Mouse (Mus musculus): ENCODE measurements at regions not wholly inside any gene's neighbourhood (a gene's known extent, or its start where the extent isn't known, plus 50 kb on each side); places are given as distances from the start of the nearest gene placed in this dataset.

- DNase-seq (ENCODE audit: low spot score in 2 of 2) = no peak
These were observed 345.2 kb upstream of the Tshz3 start for GRCm38 (mm10) chr7:36352761-36353160.

GRCm38 (mm10) chr7:36350616-36351015 is 347.3 kb upstream of the Tshz3 start:
- no peak for DNase-seq (ENCODE audit: low spot score in 2 of 2)

DNA sequence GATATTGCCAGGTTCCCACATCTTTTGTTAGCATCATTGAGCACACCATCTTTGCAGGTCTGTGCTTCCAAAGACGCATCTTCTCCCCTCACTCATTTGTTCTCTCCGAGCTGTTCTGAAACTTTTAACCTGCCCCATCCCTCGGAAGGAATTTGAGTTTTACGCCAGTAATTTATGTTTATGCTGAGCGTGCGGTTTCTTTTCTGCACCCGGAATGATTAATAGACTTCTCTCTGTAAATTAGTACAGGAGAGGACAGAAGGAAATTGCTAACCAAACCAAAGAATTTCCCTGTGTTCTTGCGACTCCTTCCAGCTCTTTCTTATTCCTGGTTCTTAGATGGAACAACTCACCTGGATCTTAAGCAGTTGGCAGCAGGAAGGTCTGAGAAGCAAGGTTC is 349.7 kb upstream of the Tshz3 start:
- DNase-seq (ENCODE audit: low spot score in 2 of 2) = no peak

DNA sequence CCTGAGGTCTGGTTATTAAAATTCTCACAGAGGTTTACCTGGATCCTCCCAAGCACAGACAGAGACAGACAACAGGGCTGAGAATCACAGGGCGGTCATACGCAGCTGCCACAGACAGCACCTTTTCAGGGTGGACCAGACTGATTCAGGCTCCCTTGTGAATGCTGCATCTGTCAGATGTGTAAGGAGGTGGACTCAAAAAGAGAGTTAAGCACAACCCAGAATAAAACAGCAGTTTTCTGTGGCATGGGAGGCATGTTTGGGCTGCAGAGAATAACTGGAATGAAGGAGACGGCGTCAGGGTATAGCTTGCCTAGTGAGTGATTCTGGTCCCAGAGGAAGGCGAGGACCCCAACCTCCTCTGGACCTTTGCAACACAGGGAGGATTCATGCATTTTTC is 363.1 kb upstream of the Tshz3 start:
- no peak for DNase-seq (ENCODE audit: low spot score in 2 of 2)

GRCm38 (mm10) chr7:36334091-36334490 is 363.8 kb upstream of the Tshz3 start:
- no peak for DNase-seq (ENCODE audit: low spot score in 2 of 2)

DNA sequence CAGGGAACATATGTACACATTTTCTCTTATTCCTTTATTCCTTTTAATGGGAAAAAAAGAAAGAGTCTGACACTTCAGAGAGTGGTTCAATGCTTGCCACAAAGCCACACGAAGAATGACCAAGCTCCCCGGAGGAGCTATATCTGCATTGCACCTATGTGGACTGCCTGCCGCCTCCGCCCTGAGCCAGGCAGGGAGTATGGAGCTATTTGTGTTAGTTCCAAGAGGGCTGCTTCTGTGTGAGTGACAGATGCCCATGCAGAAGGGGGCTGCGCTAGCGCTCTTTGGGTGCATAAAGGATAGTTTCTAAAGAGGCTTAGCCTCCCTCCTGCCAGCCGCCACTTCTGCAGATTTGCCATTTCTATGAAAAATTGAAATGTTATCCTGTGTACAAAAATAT is 365.3 kb upstream of the Tshz3 start:
- DNase-seq (ENCODE audit: low spot score in 2 of 2) = no peak

GRCm38 (mm10) chr7:36328141-36328540 is 369.8 kb upstream of the Tshz3 start:
- no peak for DNase-seq (ENCODE audit: low spot score in 2 of 2)

DNA sequence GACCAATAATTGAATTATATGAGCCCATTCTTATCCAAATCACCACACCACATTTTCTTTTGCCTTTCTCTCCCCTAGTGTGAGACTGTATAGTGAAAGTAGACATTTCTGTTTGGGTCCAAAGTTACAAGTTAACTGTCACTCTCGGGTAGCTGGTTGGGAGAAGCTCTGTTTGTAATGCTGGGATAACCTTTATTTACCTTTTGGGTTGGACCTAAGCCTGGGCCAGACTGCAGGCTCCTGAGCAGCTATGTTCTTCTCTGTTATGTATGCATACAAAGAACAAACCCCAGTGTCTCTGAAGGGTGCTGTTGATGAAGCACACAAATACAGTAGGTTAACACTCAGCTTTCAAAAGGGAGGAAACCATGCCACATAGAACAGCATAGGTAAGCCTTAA is 373.9 kb upstream of the Tshz3 start:
- no peak for DNase-seq (ENCODE audit: low spot score in 2 of 2)

DNA sequence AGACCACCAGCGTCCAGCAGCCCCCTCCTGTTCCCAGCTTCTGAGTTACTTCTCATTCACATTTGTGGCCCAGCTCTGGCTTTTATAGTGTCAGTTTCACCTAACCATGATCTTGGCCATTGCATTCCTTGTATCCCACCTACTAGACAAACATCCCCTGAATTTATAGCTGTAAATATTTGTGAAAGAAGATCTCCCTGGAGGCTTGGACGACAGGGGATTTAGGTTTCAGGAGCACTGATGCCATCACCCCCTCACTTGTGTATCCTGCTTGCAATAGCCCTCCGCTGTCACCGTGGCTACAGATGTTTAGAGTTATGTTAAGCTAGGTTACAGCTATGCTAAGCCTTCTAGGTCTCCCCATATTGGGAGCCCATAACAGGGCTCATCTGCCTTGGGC is 375.7 kb upstream of the Tshz3 start:
- DNase-seq (ENCODE audit: low spot score in 2 of 2) = no peak

DNA sequence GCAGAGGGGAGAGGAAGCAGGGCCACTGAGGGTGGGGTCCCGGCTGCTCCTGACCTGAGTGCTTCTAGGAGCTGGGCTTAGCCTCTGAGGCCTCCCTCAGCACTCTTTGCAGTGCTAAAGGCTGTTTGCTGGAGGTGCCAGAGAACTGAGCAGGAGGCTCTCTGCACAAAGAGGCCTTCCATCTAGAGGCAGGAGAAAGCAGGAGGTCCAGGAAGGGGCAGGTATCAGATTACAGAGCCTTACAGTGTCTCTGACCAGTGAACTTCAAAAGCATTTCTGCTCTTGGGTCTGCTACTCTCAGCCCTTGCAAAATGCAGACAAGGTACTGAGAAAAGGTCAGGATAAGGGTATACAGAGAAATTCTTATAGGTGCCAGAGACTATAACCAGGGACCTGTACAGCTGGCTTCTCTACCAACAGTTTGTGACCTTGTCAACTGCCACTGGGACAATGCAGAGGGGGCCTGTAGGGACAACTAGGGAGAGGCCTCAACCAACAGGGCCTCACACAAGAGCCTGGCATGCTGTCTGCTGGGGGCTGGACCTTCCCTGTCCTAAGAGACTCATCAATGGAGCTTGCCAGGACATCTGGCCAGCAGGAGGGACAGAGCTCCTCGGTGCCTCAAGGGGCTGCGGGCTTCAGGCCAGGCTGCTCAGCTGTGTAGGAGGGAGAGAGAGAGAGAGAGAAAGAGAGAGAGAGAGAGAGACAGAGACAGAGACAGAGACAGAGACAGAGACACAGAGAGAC is 380.3 kb upstream of the Tshz3 start:
- DNase-seq (ENCODE audit: low spot score in 2 of 2) = peak; percentile 70 to 77

DNA sequence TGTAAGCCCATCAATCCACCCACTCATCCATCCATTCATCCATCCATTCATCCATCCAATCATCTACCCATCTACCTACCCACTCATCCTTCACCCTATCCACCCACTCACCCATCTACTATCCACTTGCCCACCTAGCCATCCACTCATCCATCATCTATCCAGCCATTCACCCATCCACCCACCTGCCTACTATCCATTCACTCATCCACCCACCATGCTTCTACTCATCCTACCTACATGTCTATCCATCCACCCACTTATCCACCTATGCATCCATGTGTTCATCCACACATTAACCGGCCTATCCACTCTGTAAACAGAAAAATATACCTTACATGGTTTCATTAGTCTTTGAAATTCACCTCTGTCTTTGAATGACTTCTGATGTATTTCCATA is 384.2 kb upstream of the Tshz3 start:
- no peak for DNase-seq (ENCODE audit: low spot score in 2 of 2)

GRCm38 (mm10) chr7:36309761-36310605 is 387.9 kb upstream of the Tshz3 start:
- DNase-seq (ENCODE audit: low spot score in 2 of 2) = peak; percentile 48 to 57

GRCm38 (mm10) chr7:36308726-36309125 is 389.2 kb upstream of the Tshz3 start:
- no peak for DNase-seq (ENCODE audit: low spot score in 2 of 2)

- DNase-seq (ENCODE audit: low spot score in 2 of 2) = no peak
These were observed 389.8 kb upstream of the Tshz3 start for GRCm38 (mm10) chr7:36308106-36308620.

GRCm38 (mm10) chr7:36277275-36277674 is 420.6 kb upstream of the Tshz3 start:
- DNase-seq (ENCODE audit: low spot score in 2 of 2) = no peak

GRCm38 (mm10) chr7:36268966-36269365 is 429.0 kb upstream of the Tshz3 start:
- no peak for DNase-seq (ENCODE audit: low spot score in 2 of 2)

GRCm38 (mm10) chr7:36265163-36265823 is 432.6 kb upstream of the Tshz3 start:
- DNase-seq (ENCODE audit: low spot score in 2 of 2) = no peak

GRCm38 (mm10) chr7:36262124-36262710 is 435.7 kb upstream of the Tshz3 start:
- DNase-seq (ENCODE audit: low spot score in 2 of 2) = no peak

GRCm38 (mm10) chr7:36257102-36257501 is 440.8 kb upstream of the Tshz3 start:
- DNase-seq (ENCODE audit: low spot score in 2 of 2) = no peak

DNA sequence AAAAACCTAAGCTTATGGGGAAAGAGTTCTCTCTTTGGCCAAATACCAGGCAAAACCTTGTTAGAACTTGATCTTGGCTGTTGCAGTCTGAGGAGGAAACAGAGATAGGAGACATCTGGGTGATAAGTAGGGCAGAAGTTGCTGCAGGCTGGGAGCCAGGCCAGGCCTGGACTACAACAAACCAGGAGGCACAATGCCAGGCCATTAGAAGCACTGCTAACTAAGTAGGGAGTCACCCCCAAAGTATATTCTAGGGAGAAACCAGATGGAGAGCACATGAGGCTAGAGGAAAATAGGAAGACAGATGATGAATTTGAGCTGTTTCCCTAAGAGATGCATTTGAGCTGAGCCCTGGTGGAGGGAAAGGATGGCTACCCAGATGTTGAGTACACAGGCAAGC is 444.6 kb upstream of the Zfp507 start:
- peak in 1 of 2 experiments; percentile 14 for DNase-seq (ENCODE audit: low spot score in 2 of 2)

GRCm38 (mm10) chr7:36236673-36237072 is 433.9 kb upstream of the Zfp507 start:
- no peak for DNase-seq (ENCODE audit: low spot score in 2 of 2)

DNA sequence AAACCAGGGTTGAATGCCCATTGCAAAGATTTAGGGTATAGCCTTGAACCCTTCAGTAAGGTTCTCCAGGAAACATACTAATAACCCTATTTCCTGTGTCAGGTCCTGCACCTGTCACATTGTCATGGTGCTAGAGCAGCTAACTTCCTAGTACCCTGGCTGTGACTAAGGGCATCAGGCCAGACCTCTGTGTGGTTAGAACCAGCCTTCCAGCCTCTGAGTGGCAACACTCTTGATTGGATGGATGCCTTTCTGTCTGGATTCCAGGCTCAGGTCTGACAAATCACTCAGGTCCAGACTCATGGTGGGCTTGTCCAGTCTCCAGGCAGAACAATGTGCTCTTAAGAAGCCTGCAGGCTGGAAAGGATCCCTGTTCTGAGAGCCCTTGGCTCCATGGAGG is 426.2 kb upstream of the Zfp507 start:
- DNase-seq (ENCODE audit: low spot score in 2 of 2) = no peak

Data from gastrocnemius, adult 8-10 months (tissue).